Mouse (Mus musculus) heart, postnatal 0 days (tissue): ENCODE measurements around the gene Elovl7. TPM values are rescaled to one million over a fixed set of nuclear protein-coding genes. Genes with fewer than 3 reads are reported as not detected.
A peak's percentile ranks its signal among the peaks of the same experiment; 100 is the strongest.

Source experiments
- ATAC-seq: fragments of 200-750 bp; cut with Nextera tagmentation; 2 replicates; pipeline ENCODE4 v1.8.0; 2017; ENCODE audit warnings: low read depth, moderate number of reproducible peaks, moderate library complexity; ENCODE audit not compliant: insufficient read depth
- DNase-seq: peaks from one replicate; pipeline ENCODE4 v3.0.0-alpha.2; 2016; ENCODE audit warnings: low spot score
- H3K27ac ChIP-seq: fragments of 300-500 bp; sonication (generic); 2 replicates; pipeline ENCODE4 v1.5.1; 2014; ENCODE audit warnings: low read depth, mild to moderate bottlenecking
- H3K27me3 ChIP-seq: fragments of 300-500 bp; sonication (generic); 2 replicates; pipeline ENCODE4 v1.6.1; 2014; ENCODE audit warnings: low read length, mixed read lengths; ENCODE audit not compliant: control insufficient read depth, insufficient read depth
- H3K36me3 ChIP-seq: fragments of 300-500 bp; sonication (generic); replicated peaks from 2 replicates; pipeline ENCODE4 v1.6.1; 2014; ENCODE audit warnings: low read length, mixed read lengths; ENCODE audit not compliant: control insufficient read depth, insufficient read depth
- H3K4me1 ChIP-seq: fragments of 300-500 bp; sonication (generic); 2 replicates; pipeline ENCODE4 v1.6.1; 2014; ENCODE audit warnings: antibody characterized with exemption; ENCODE audit not compliant: control insufficient read depth, insufficient read depth
- H3K4me2 ChIP-seq: fragments of 300-500 bp; sonication (generic); 2 replicates; pipeline ENCODE4 v1.6.1; 2014; ENCODE audit warnings: low read depth, mild to moderate bottlenecking, low read length, moderate library complexity
- H3K4me3 ChIP-seq: fragments of 300-500 bp; sonication (generic); 2 replicates; pipeline ENCODE4 v1.5.1; 2014; ENCODE audit warnings: low read depth, low read length
- H3K9ac ChIP-seq: fragments of 300-500 bp; sonication (generic); replicated peaks from 2 replicates; pipeline ENCODE4 v1.6.1; 2014; ENCODE audit warnings: low read depth, low read length, mixed read lengths
- H3K9me3 ChIP-seq: fragments of 300-500 bp; sonication (generic); replicated peaks from 2 replicates; pipeline ENCODE4 v1.6.1; 2016; ENCODE audit warnings: low read length; ENCODE audit not compliant: control insufficient read depth
- CTCF ChIP-seq: IDR thresholded peaks from 2 replicates; pipeline ENCODE4 v1.5.1; 2016; ENCODE audit warnings: antibody characterized with exemption, control low read depth, low read depth
- EP300 ChIP-seq: IDR thresholded peaks from 2 replicates; pipeline ENCODE4 v1.6.1; 2016; ENCODE audit warnings: antibody characterized with exemption, low read depth
- WGBS: fragments of 180-500 bp; shearing (Covaris S2); extraction: QIAGEN DNeasy Blood & Tissue Kit; methylation state at CpG from one replicate; pipeline ENCODE4 v1.1.7; 2014; 5-methylcytosine and 5-hydroxymethylcytosine counted together
- polyA plus RNA-seq: library from polyadenylated mRNA; unstranded; fragments of >200 nt; fragmentation: Nextera tagmentation; extraction: Ambion mirVana; gene quantifications from 2 replicates; pipeline ENCODE4 v1.2.1, GENCODE M21; 2015
- total RNA-seq: library from RNA; depleted of rRNA; stranded (reverse); fragments of >200 nt; gene quantifications from 2 replicates; pipeline ENCODE4 v1.2.3, GENCODE M21; 2014; ENCODE audit warnings: low replicate concordance; rRNA removed

Elovl7 gene
- total and polyA plus RNA-seq, 2 experiments from 2014 or later = 0.95 to 1.8 TPM

DNA sequence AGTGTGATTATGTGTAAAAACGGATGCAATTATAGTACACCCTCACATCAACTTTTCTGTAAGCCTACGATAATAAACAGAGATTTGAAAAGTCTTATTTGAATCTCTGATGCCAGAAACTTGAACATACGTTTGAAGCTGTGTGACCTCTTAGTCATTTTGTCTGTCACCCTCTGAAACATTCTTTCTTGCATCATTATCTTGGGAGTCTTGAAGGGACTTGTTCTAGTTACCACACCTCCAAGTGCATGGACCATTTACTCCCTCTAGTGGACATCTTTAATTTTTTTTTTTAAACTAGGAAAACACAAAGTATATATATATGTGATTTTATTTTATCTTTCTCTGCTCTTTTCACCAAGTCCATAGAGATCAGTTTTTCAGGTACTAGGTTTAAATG, 115.5 kb downstream of the Elovl7 start:
- H3K4me3 ChIP-seq = no peak overlapping the region
- no peak for ATAC-seq
- peak; percentile 42 for DNase-seq
- H3K9me3 ChIP-seq = no peaks in the 10 kb centered on the region
- H3K4me2 ChIP-seq = no peak overlapping the region
- H3K4me1 ChIP-seq = no peaks in the 10 kb centered on the region
- no peak overlapping the region for H3K27ac ChIP-seq
- H3K9ac ChIP-seq = no peak overlapping the region
- no peak for TF ChIP-seq EP300
- TF ChIP-seq CTCF = peak; percentile 57
- WGBS = 49% methylated on average over 3 of the region's 3 CpGs
- peaks cover 8% of the 10 kb centered on the region; the same call in 1 of the 2 replicates for H3K36me3 ChIP-seq
- peaks cover 2% of the 10 kb centered on the region; the same call in 1 of the 2 replicates for H3K27me3 ChIP-seq

Other genes with a start within 250 kb of the Elovl7 start
- gene Smim15, start 170.0 kb upstream of the Elovl7 start, total RNA-seq = 22.5 and 50.7 TPM in 2 replicates
- 23.0 and 25.0 TPM in 2 replicates for gene Smim15, start 170.0 kb upstream of the Elovl7 start, polyA plus RNA-seq
- gene Ndufaf2, start 55.8 kb upstream of the Elovl7 start, total RNA-seq = 3.4 TPM in 1 of 2 replicates, not detected in the other
- gene Ndufaf2, start 55.8 kb upstream of the Elovl7 start, polyA plus RNA-seq = 61.7 and 62.5 TPM in 2 replicates
- gene Ercc8, start 55.7 kb upstream of the Elovl7 start, total RNA-seq = 5.1 and 7.7 TPM in 2 replicates
- 8.0 and 8.7 TPM in 2 replicates for gene Ercc8, start 55.7 kb upstream of the Elovl7 start, polyA plus RNA-seq
- 4.7 TPM in 1 of 2 replicates, not detected in the other for gene Depdc1b, start 101.9 kb downstream of the Elovl7 start, total RNA-seq
- 1.1 and 1.5 TPM in 2 replicates for gene Depdc1b, start 101.9 kb downstream of the Elovl7 start, polyA plus RNA-seq
- 42.7 and 58.0 TPM in 2 replicates for gene Pde4d, start 235.5 kb downstream of the Elovl7 start, total RNA-seq
- gene Pde4d, start 235.5 kb downstream of the Elovl7 start, polyA plus RNA-seq = 19.7 and 21.9 TPM in 2 replicates